Mouse (Mus musculus) gastrocnemius, postnatal 4 days (tissue): Measurements from ENCODE around the gene Erich6b. TPM values are rescaled to one million over a fixed set of nuclear protein-coding genes. Genes with fewer than 3 reads are reported as not detected.

Experiments used
- DNase-seq, 2 experiments: peaks; one replicate each; pipeline ENCODE4 v3.0.0; 2021 to 2022; ENCODE audit warnings: low spot score in 2 of 2, mixed read lengths in 2 of 2
- long read RNA-seq, 2 experiments: library from polyadenylated mRNA; stranded (forward); transcript quantifications; one replicate each; pipeline ENCODE4 v2.0.0; 2021
- total RNA-seq, 2 experiments: library from RNA; stranded (reverse); gene quantifications; 2 replicates each; pipeline ENCODE4 v1.2.3; 2021

Gene Erich6b
- total RNA-seq = not detected
- long read RNA-seq, experiment 1 = 0 reads
- long read RNA-seq, experiment 2 = 0 reads

- no peak for DNase-seq
These were observed at the start of gene Erich6b for GRCm38 (mm10) chr14:75642080-75642479. Erich6b (plus strand) TSS chr14:75642259.

- DNase-seq = no peak
These were observed 49.1 kb upstream of the Erich6b start, which contains the start of gene Spert for GRCm38 (mm10) chr14:75592978-75593377. Spert (minus strand) TSS chr14:75593116.

GRCm38 (mm10) chr14:75609176-75609575 is 32.9 kb upstream of the Erich6b start:
- no peak for DNase-seq

- DNase-seq = no peak
These were observed 25.7 kb upstream of the Erich6b start for GRCm38 (mm10) chr14:75616375-75616774.

GRCm38 (mm10) chr14:75622984-75623383 is 19.1 kb upstream of the Erich6b start:
- DNase-seq = no peak

GRCm38 (mm10) chr14:75628870-75629269 is 13.2 kb upstream of the Erich6b start:
- no peak for DNase-seq

GRCm38 (mm10) chr14:75635350-75635749 is 6.7 kb upstream of the Erich6b start:
- no peak for DNase-seq

GRCm38 (mm10) chr14:75636107-75636506 is 6.0 kb upstream of the Erich6b start:
- no peak for DNase-seq

GRCm38 (mm10) chr14:75637641-75638040 is 4.4 kb upstream of the Erich6b start:
- DNase-seq = no peak

GRCm38 (mm10) chr14:75640846-75641245 is 1.2 kb upstream of the Erich6b start:
- no peak for DNase-seq

GRCm38 (mm10) chr14:75641369-75641768 is 690 bp upstream of the Erich6b start:
- no peak for DNase-seq

- no peak for DNase-seq
These were observed 3.4 kb downstream of the Erich6b start for GRCm38 (mm10) chr14:75645461-75645860.

GRCm38 (mm10) chr14:75646060-75646459 is 4.0 kb downstream of the Erich6b start:
- no peak for DNase-seq

- DNase-seq = no peak
These were observed 5.1 kb downstream of the Erich6b start for GRCm38 (mm10) chr14:75646968-75647829.

GRCm38 (mm10) chr14:75660936-75661335 is 18.9 kb downstream of the Erich6b start:
- no peak for DNase-seq

- DNase-seq = no peak
These were observed 19.5 kb downstream of the Erich6b start for GRCm38 (mm10) chr14:75661548-75661947.

GRCm38 (mm10) chr14:75665430-75666180 is 23.5 kb downstream of the Erich6b start:
- no peak for DNase-seq

- no peak for DNase-seq
These were observed 27.1 kb downstream of the Erich6b start for GRCm38 (mm10) chr14:75669085-75669645.

- no peak for DNase-seq
These were observed 34.3 kb downstream of the Erich6b start for GRCm38 (mm10) chr14:75676316-75676715.

GRCm38 (mm10) chr14:75690428-75690827 is 48.4 kb downstream of the Erich6b start:
- no peak for DNase-seq

- no peak for DNase-seq
These were observed 54.0 kb downstream of the Erich6b start for GRCm38 (mm10) chr14:75696096-75696495.

GRCm38 (mm10) chr14:75697928-75698327 is 55.9 kb downstream of the Erich6b start:
- no peak for DNase-seq
